Mouse (Mus musculus) forebrain, embryonic 11.5 days (tissue): ENCODE measurements around the gene Olfr839-ps1. TPM values are rescaled to one million over a fixed set of nuclear protein-coding genes. Genes with fewer than 3 reads are reported as not detected.

Experiments
- ATAC-seq: fragments of 200-750 bp; cut with Nextera tagmentation; replicated peaks from 2 replicates; pipeline ENCODE4 v1.8.0; 2017; ENCODE audit warnings: moderate TSS enrichment; ENCODE audit not compliant: low FRiP score
- DNase-seq: peaks from one replicate; pipeline ENCODE4 v3.0.0-alpha.2; 2017; ENCODE audit warnings: low spot score
- H3K27ac ChIP-seq: fragments of 300-500 bp; sonication (generic); 2 replicates; pipeline ENCODE4 v1.5.1; 2014; ENCODE audit warnings: low read depth, low read length
- H3K27me3 ChIP-seq: fragments of 300-500 bp; sonication (generic); 2 replicates; pipeline ENCODE4 v1.6.1; 2014; ENCODE audit warnings: mild to moderate bottlenecking, low read length, mixed read lengths; ENCODE audit not compliant: control insufficient read depth, insufficient read depth
- H3K36me3 ChIP-seq: fragments of 300-500 bp; sonication (generic); 2 replicates; pipeline ENCODE4 v1.6.1; 2014; ENCODE audit warnings: mild to moderate bottlenecking, low read length, moderate library complexity, mixed read lengths; ENCODE audit not compliant: control insufficient read depth, insufficient read depth
- H3K4me1 ChIP-seq: fragments of 300-500 bp; sonication (generic); replicated peaks from 2 replicates; pipeline ENCODE4 v1.6.1; 2014; ENCODE audit warnings: low read length, mixed read lengths; ENCODE audit not compliant: control insufficient read depth, insufficient read depth
- H3K4me2 ChIP-seq: fragments of 300-500 bp; sonication (generic); 2 replicates; pipeline ENCODE4 v1.6.1; 2014; ENCODE audit warnings: low read depth, mild to moderate bottlenecking, low read length, moderate library complexity, mixed read lengths; ENCODE audit not compliant: severe bottlenecking
- H3K4me3 ChIP-seq: fragments of 300-500 bp; sonication (generic); 2 replicates; pipeline ENCODE4 v1.5.1; 2014; ENCODE audit warnings: low read depth, low read length
- H3K9ac ChIP-seq: fragments of 300-500 bp; sonication (generic); 2 replicates; pipeline ENCODE4 v1.6.1; 2014; ENCODE audit warnings: low read length
- H3K9me3 ChIP-seq: fragments of 300-500 bp; sonication (generic); 2 replicates; pipeline ENCODE4 v1.6.1; 2016; ENCODE audit warnings: low read length, mixed read lengths; ENCODE audit not compliant: control insufficient read depth
- WGBS: fragments of 180-500 bp; shearing (Covaris S2); extraction: QIAGEN DNeasy Blood & Tissue Kit; methylation state at CpG from one replicate; pipeline ENCODE4 v1.1.7; 2014; 5-methylcytosine and 5-hydroxymethylcytosine counted together
- polyA plus RNA-seq: library from polyadenylated mRNA; unstranded; fragments of >200 nt; fragmentation: Nextera tagmentation; extraction: Ambion mirVana; gene quantifications from 2 replicates; pipeline ENCODE4 v1.2.1, GENCODE M21; 2014

The Olfr839-ps1 gene
- not detected in 2 replicates for polyA plus RNA-seq

- no peak for ATAC-seq
- DNase-seq = no peak
- Histone ChIP-seq H3K9ac (no peak within 1 kb of the TSS), H3K27me3 (no peaks in the 10 kb centered on the region), H3K4me1 (no peaks in the 10 kb centered on the region), H3K4me3 (no peak within 1 kb of the TSS), H3K36me3 (no peaks in the 10 kb centered on the region), H3K4me2 (no peak within 1 kb of the TSS), H3K9me3 (peaks cover 4% of the 10 kb centered on the region; the same call in 1 of the 2 replicates), H3K27ac (no peak within 1 kb of the TSS)
- WGBS = 89% methylated on average over 1 of the region's 1 CpGs
These were observed at the start of gene Olfr839-ps1 for GRCm38 (mm10) chr9:19177212-19177611. TSS of gene Olfr839-ps1 (minus strand) at chr9:19177312.

- no peak for ATAC-seq
- WGBS = 72% methylated on average over 1 of the region's 1 CpGs
These were observed 41.1 kb downstream of the Olfr839-ps1 start, which contains the start of gene Olfr837 for GRCm38 (mm10) chr9:19136017-19136416. TSS of gene Olfr837 (plus strand) at chr9:19136317.

GRCm38 (mm10) chr9:19120082-19120481, 57.0 kb downstream of the Olfr839-ps1 start, which contains the start of gene Olfr836:
TSS of gene Olfr836 (plus strand) at chr9:19120382.
- ATAC-seq = no peak
- no peak within 1 kb of the TSS for H3K4me3 ChIP-seq
- no peak within 1 kb of the TSS for H3K27ac ChIP-seq
- H3K36me3 ChIP-seq = no peaks in the 10 kb centered on the region
- H3K4me1 ChIP-seq = no peaks in the 10 kb centered on the region
- no peak within 1 kb of the TSS for H3K4me2 ChIP-seq
- H3K9me3 ChIP-seq = no peaks in the 10 kb centered on the region
- DNase-seq = no peak
- H3K27me3 ChIP-seq = no peaks in the 10 kb centered on the region
- no peak within 1 kb of the TSS for H3K9ac ChIP-seq

More at GRCm38 (mm10) chr9:19136017-19136416, 41.1 kb downstream of the Olfr839-ps1 start, which contains the start of gene Olfr837:
- no peak for DNase-seq
- no peaks in the 10 kb centered on the region for H3K4me1 ChIP-seq
- no peaks in the 10 kb centered on the region for H3K9me3 ChIP-seq
- H3K27me3 ChIP-seq = no peaks in the 10 kb centered on the region
- no peaks in the 10 kb centered on the region for H3K36me3 ChIP-seq
- H3K4me2 ChIP-seq = no peak within 1 kb of the TSS
- H3K27ac ChIP-seq = no peak within 1 kb of the TSS
- H3K4me3 ChIP-seq = no peak within 1 kb of the TSS
- H3K9ac ChIP-seq = no peak within 1 kb of the TSS

Other genes with a start within 250 kb of the Olfr839-ps1 start
- gene Olfr832, start 240.2 kb downstream of the Olfr839-ps1 start, polyA plus RNA-seq = not detected in 2 replicates
- not detected in 2 replicates for gene Olfr834, start 189.3 kb downstream of the Olfr839-ps1 start, polyA plus RNA-seq
- gene Olfr835, start 144.6 kb downstream of the Olfr839-ps1 start, polyA plus RNA-seq = not detected in 2 replicates
- gene Olfr836, start 56.9 kb downstream of the Olfr839-ps1 start, polyA plus RNA-seq = not detected in 2 replicates
- gene Olfr837, start 41.0 kb downstream of the Olfr839-ps1 start, polyA plus RNA-seq = not detected in 2 replicates
- not detected in 2 replicates for gene Olfr843, start 74.7 kb upstream of the Olfr839-ps1 start, polyA plus RNA-seq
- not detected in 2 replicates for gene Olfr844, start 139.0 kb upstream of the Olfr839-ps1 start, polyA plus RNA-seq
- gene Olfr845, start 159.1 kb upstream of the Olfr839-ps1 start, polyA plus RNA-seq = not detected in 2 replicates
- gene Olfr846, start 186.7 kb upstream of the Olfr839-ps1 start, polyA plus RNA-seq = not detected in 2 replicates
- gene Olfr847, start 201.4 kb upstream of the Olfr839-ps1 start, polyA plus RNA-seq = not detected in 2 replicates